ENCODE assay signal across 13 mouse cellular contexts in the genomic region with DNA sequence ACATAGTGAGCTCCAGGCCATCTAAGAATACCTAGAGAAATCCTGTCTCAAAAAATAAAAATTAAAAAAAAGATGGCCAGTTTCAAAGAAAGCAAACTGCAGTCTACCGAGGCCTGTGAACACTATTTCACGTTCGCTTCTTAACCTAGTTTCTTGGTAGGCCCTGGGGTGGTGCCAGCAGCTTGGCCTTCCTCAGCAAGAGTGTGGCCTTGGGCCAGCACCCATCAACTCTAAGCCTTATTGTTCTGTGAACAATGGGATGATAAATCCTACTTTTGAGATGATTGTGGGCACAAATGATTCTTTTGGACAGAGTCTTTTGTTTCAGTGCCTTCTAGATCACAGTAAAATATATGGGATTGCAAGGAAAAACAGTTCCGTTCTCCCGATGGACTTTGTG. TPM values are rescaled to one million over a fixed set of nuclear protein-coding genes. Genes with fewer than 3 reads are reported as not detected.
DNase-seq lines count a peak whose midpoint lies in the region; ATAC-seq and TF ChIP-seq lines count a peak whose summit lies in the region.
"Had no signal": no experiment of that assay in that cellular context is flagged by ENCODE, and none has a peak within 500 bp of the region (broad histone marks: within the 10 kb centered on the region; RNA-seq: fewer than 3 reads in every experiment).

No protein-coding gene starts in this region.

- peak; percentile 29 for DNase-seq in hindbrain, postnatal 0 days (ENCODE audit: low spot score)
- peak; percentile 70 for DNase-seq in ovary, postnatal 36 days (ENCODE audit: low spot score)
- DNase-seq in ovary, postnatal 10 days (ENCODE audit: low spot score), result no peak
- peak; percentile 69 for DNase-seq in cerebellum, adult 9-10 months
- no peak for DNase-seq in frontal cortex, postnatal 14 days (ENCODE audit: low spot score in 2 of 2)
- DNase-seq in urinary bladder, postnatal 4 days (ENCODE audit: low spot score in 2 of 2), result no peak
- DNase-seq: liver, postnatal 0 days; thymus, adult 18-20 months had no signal

- no peak overlapping the region for H3K27ac ChIP-seq in hindbrain, postnatal 0 days
- H3K27ac ChIP-seq in hindbrain, embryonic 12.5 days, result no peak overlapping the region
- H3K27ac ChIP-seq: embryonic facial prominence, embryonic 13.5 days; forebrain, embryonic 12.5 days; limb, embryonic 13.5 days had no signal

- H3K9ac ChIP-seq in hindbrain, postnatal 0 days (replicated peaks; ENCODE audit: low read length), result no peak overlapping the region
- no peak overlapping the region for H3K9ac ChIP-seq in hindbrain, embryonic 12.5 days
- H3K9ac ChIP-seq: embryonic facial prominence, embryonic 13.5 days; forebrain, embryonic 12.5 days; limb, embryonic 13.5 days; liver, postnatal 0 days had no signal

- no peaks in the 10 kb centered on the region for H3K27me3 ChIP-seq in hindbrain, postnatal 0 days (ENCODE audit: insufficient read depth, low read length)
- no peaks in the 10 kb centered on the region for H3K27me3 ChIP-seq in hindbrain, embryonic 12.5 days
- H3K27me3 ChIP-seq: embryonic facial prominence, embryonic 13.5 days; forebrain, embryonic 12.5 days; limb, embryonic 13.5 days had no signal

- no peaks in the 10 kb centered on the region for H3K4me1 ChIP-seq in hindbrain, postnatal 0 days (ENCODE audit: insufficient read depth, low read length)
- H3K4me1 ChIP-seq in hindbrain, embryonic 12.5 days, result no peaks in the 10 kb centered on the region
- H3K4me1 ChIP-seq: embryonic facial prominence, embryonic 13.5 days; forebrain, embryonic 12.5 days; limb, embryonic 13.5 days had no signal

- H3K4me2 ChIP-seq in hindbrain, postnatal 0 days (ENCODE audit: low read depth, low read length), result no peak overlapping the region
- no peak overlapping the region for H3K4me2 ChIP-seq in hindbrain, embryonic 12.5 days (replicated peaks)
- H3K4me2 ChIP-seq: embryonic facial prominence, embryonic 13.5 days; forebrain, embryonic 12.5 days; heart, embryonic 11.5 days; limb, embryonic 13.5 days had no signal

- no peaks in the 10 kb centered on the region for H3K36me3 ChIP-seq in hindbrain, postnatal 0 days (ENCODE audit: insufficient read depth, low read length)
- H3K36me3 ChIP-seq in hindbrain, embryonic 12.5 days, result peaks cover 10% of the 10 kb centered on the region; the same call in 1 of the 2 replicates

- H3K4me3 ChIP-seq in hindbrain, postnatal 0 days (ENCODE audit: low read length), result no peak overlapping the region
- H3K4me3 ChIP-seq in hindbrain, embryonic 12.5 days, result no peak overlapping the region
- H3K4me3 ChIP-seq: embryonic facial prominence, embryonic 13.5 days; forebrain, embryonic 12.5 days; limb, embryonic 13.5 days had no signal

- WGBS in hindbrain, postnatal 0 days, result 63% methylated on average over 5 of the region's 5 CpGs
- WGBS in hindbrain, embryonic 12.5 days, result 94% methylated on average over 5 of the region's 5 CpGs

- ATAC-seq in hindbrain, postnatal 0 days, result no peak
- ATAC-seq in hindbrain, embryonic 12.5 days (ENCODE audit: low FRiP score), result no peak
- ATAC-seq: liver, postnatal 0 days had no signal

- no peaks in the 10 kb centered on the region for H3K9me3 ChIP-seq in hindbrain, postnatal 0 days (ENCODE audit: low read length)
- H3K9me3 ChIP-seq in hindbrain, embryonic 12.5 days (replicated peaks), result 0 out of 2 replicates have a peak, but pooled peaks cover 1% of the 10 kb centered on the region
- H3K9me3 ChIP-seq: embryonic facial prominence, embryonic 13.5 days; forebrain, embryonic 12.5 days had no signal

- no peak for TF ChIP-seq CTCF in hindbrain, postnatal 0 days (IDR thresholded peaks at IDR 0.05; ENCODE audit: low read depth)

RNA-seq across cellular contexts. Expression of gene Rangap1, which starts 13.4 kb away (rescaled TPM):
- total RNA-seq in hindbrain, postnatal 0 days (2014; rRNA removed), result 147 and 151 TPM in 2 replicates
- 124 and 128 TPM in 2 replicates for polyA plus RNA-seq in hindbrain, postnatal 0 days (2015; fragmentation: Nextera tagmentation; extraction: Ambion mirVana)
- 131 and 134 TPM in 2 replicates for polyA plus RNA-seq in hindbrain, embryonic 12.5 days (2016; fragmentation: Nextera tagmentation; extraction: Ambion mirVana)

RNA-seq across cellular contexts. Expression of gene Zc3h7b, which starts 13.8 kb away (rescaled TPM):
- 136 and 148 TPM in 2 replicates for total RNA-seq in hindbrain, postnatal 0 days (2014; rRNA removed)
- polyA plus RNA-seq in hindbrain, postnatal 0 days (2015; fragmentation: Nextera tagmentation; extraction: Ambion mirVana), result 31.4 and 34.5 TPM in 2 replicates
- polyA plus RNA-seq in hindbrain, embryonic 12.5 days (2016; fragmentation: Nextera tagmentation; extraction: Ambion mirVana), result 51.6 and 52.1 TPM in 2 replicates

RNA-seq across cellular contexts. Expression of gene Tef, which starts 43.5 kb away (rescaled TPM):
- 62.5 and 64.1 TPM in 2 replicates for total RNA-seq in hindbrain, postnatal 0 days (2014; rRNA removed)
- 27.8 and 30.4 TPM in 2 replicates for polyA plus RNA-seq in hindbrain, postnatal 0 days (2015; fragmentation: Nextera tagmentation; extraction: Ambion mirVana)
- 30.0 and 31.9 TPM in 2 replicates for polyA plus RNA-seq in hindbrain, embryonic 12.5 days (2016; fragmentation: Nextera tagmentation; extraction: Ambion mirVana)

Comparison
In these comparisons a context has a peak if more than half of its experiments do, and no peak if none do; other contexts are left out.
1. DNase-seq: peak in hindbrain, postnatal 0 days (single experiment), ovary, postnatal 36 days (single experiment) and cerebellum, adult 9-10 months (single experiment); none in ovary, postnatal 10 days (single experiment), frontal cortex, postnatal 14 days (0 of 2) and urinary bladder, postnatal 4 days (0 of 2).